Mouse (Mus musculus) embryonic facial prominence, embryonic 12.5 days (tissue): ENCODE measurements around the gene Sbk2. TPM values are rescaled to one million over a fixed set of nuclear protein-coding genes. Genes with fewer than 3 reads are reported as not detected.

Experiments
- ATAC-seq: fragments of 200-750 bp; cut with Nextera tagmentation; 2 replicates; pipeline ENCODE4 v1.8.0; 2017; ENCODE audit not compliant: insufficient number of reproducible peaks, insufficient read depth, low FRiP score, low TSS enrichment
- H3K27ac ChIP-seq: fragments of 300-500 bp; sonication (generic); 2 replicates; pipeline ENCODE4 v1.5.1; 2016; ENCODE audit warnings: mild to moderate bottlenecking
- H3K27me3 ChIP-seq: fragments of 300-500 bp; sonication (generic); 2 replicates; pipeline ENCODE4 v1.6.1; 2016; ENCODE audit warnings: mild to moderate bottlenecking, moderate library complexity
- H3K36me3 ChIP-seq: fragments of 300-500 bp; sonication (generic); 2 replicates; pipeline ENCODE4 v1.6.1; 2016; ENCODE audit warnings: mild to moderate bottlenecking
- H3K4me1 ChIP-seq: fragments of 300-500 bp; sonication (generic); 2 replicates; pipeline ENCODE4 v1.6.1; 2016
- H3K4me2 ChIP-seq: fragments of 300-500 bp; sonication (generic); replicated peaks from 2 replicates; pipeline ENCODE4 v1.6.1; 2016; ENCODE audit warnings: mild to moderate bottlenecking, moderate library complexity
- H3K4me3 ChIP-seq: fragments of 300-500 bp; sonication (generic); 2 replicates; pipeline ENCODE4 v1.5.1; 2016; ENCODE audit warnings: mild to moderate bottlenecking
- H3K9ac ChIP-seq: fragments of 300-500 bp; sonication (generic); 2 replicates; pipeline ENCODE4 v1.6.1; 2016; ENCODE audit warnings: mild to moderate bottlenecking, moderate library complexity
- H3K9me3 ChIP-seq: fragments of 300-500 bp; sonication (generic); 2 replicates; pipeline ENCODE4 v1.6.1; 2016; ENCODE audit warnings: mild to moderate bottlenecking, moderate library complexity
- WGBS: fragments of 180-500 bp; shearing (Covaris S2); methylation state at CpG from one replicate; pipeline ENCODE4 v1.1.7; 2016; 5-methylcytosine and 5-hydroxymethylcytosine counted together
- polyA plus RNA-seq: library from polyadenylated mRNA; unstranded; fragments of >200 nt; fragmentation: Nextera tagmentation; extraction: Ambion mirVana; gene quantifications from 2 replicates; pipeline ENCODE4 v1.2.1, GENCODE M21; 2016

Sbk2 gene
- polyA plus RNA-seq, 1 experiment from 2014 or later = 0.20 TPM

- Histone ChIP-seq H3K9me3 (no peaks in the 10 kb centered on the region), H3K36me3 (no peaks in the 10 kb centered on the region), H3K27ac (no peak overlapping the region), H3K27me3 (no peaks in the 10 kb centered on the region), H3K4me3 (no peak overlapping the region), H3K4me1 (peaks cover 3% of the 10 kb centered on the region; the same call in 1 of the 2 replicates), H3K4me2 (no peak overlapping the region), H3K9ac (no peak overlapping the region)
- no peak for ATAC-seq
- WGBS = 77% methylated on average over 6 of the region's 6 CpGs
These were observed 15.8 kb downstream of the Sbk2 start for GRCm38 (mm10) chr7:4948386-4948785.

GRCm38 (mm10) chr7:4947855-4948254, 16.4 kb downstream of the Sbk2 start:
- Histone ChIP-seq H3K9me3 (no peaks in the 10 kb centered on the region), H3K36me3 (no peaks in the 10 kb centered on the region), H3K4me3 (no peak overlapping the region), H3K4me1 (peaks cover 3% of the 10 kb centered on the region; the same call in 1 of the 2 replicates), H3K9ac (no peak overlapping the region), H3K27ac (no peak overlapping the region), H3K4me2 (no peak overlapping the region), H3K27me3 (no peaks in the 10 kb centered on the region)
- ATAC-seq = no peak
- 15% methylated on average over 2 of the region's 2 CpGs for WGBS

GRCm38 (mm10) chr7:4943223-4943815, 20.9 kb downstream of the Sbk2 start:
- H3K27me3 ChIP-seq = no peaks in the 10 kb centered on the region
- H3K36me3 ChIP-seq = no peaks in the 10 kb centered on the region
- H3K4me3 ChIP-seq = peak overlapping the region; percentile 23
- no peaks in the 10 kb centered on the region for H3K9me3 ChIP-seq
- H3K9ac ChIP-seq = 0 out of 2 replicates have a peak overlapping the region, but pooled peaks have one; percentile 19
- peaks cover 3% of the 10 kb centered on the region; the same call in 1 of the 2 replicates for H3K4me1 ChIP-seq
- peak overlapping the region; percentile 39 for H3K4me2 ChIP-seq
- ATAC-seq = no peak
- H3K27ac ChIP-seq = no peak overlapping the region
- 22% methylated on average over 15 of the region's 15 CpGs for WGBS

- H3K27me3 ChIP-seq = no peaks in the 10 kb centered on the region
- WGBS = 58% methylated on average over 5 of the region's 5 CpGs
- ATAC-seq = no peak
- H3K4me3 ChIP-seq = no peak overlapping the region
- H3K27ac ChIP-seq = no peak overlapping the region
- H3K36me3 ChIP-seq = no peaks in the 10 kb centered on the region
- H3K4me1 ChIP-seq = peaks cover 1% of the 10 kb centered on the region; the same call in 1 of the 2 replicates
- H3K9me3 ChIP-seq = no peaks in the 10 kb centered on the region
- H3K4me2 ChIP-seq = no peak overlapping the region
- no peak overlapping the region for H3K9ac ChIP-seq
These were observed 21.5 kb downstream of the Sbk2 start for GRCm38 (mm10) chr7:4942673-4943072.

- no peak overlapping the region for H3K4me3 ChIP-seq
- H3K36me3 ChIP-seq = no peaks in the 10 kb centered on the region
- no peaks in the 10 kb centered on the region for H3K9me3 ChIP-seq
- WGBS = 22% methylated on average over 9 of the region's 9 CpGs
- H3K4me1 ChIP-seq = no peaks in the 10 kb centered on the region
- no peak overlapping the region for H3K9ac ChIP-seq
- no peak overlapping the region for H3K27ac ChIP-seq
- ATAC-seq = no peak
- no peak overlapping the region for H3K4me2 ChIP-seq
- H3K27me3 ChIP-seq = no peaks in the 10 kb centered on the region
These were observed 24.1 kb downstream of the Sbk2 start for GRCm38 (mm10) chr7:4940068-4940479.

GRCm38 (mm10) chr7:4938456-4938855, 25.8 kb downstream of the Sbk2 start:
- no peaks in the 10 kb centered on the region for H3K27me3 ChIP-seq
- WGBS = 38% methylated on average over 2 of the region's 2 CpGs
- H3K4me3 ChIP-seq = no peak overlapping the region
- H3K36me3 ChIP-seq = no peaks in the 10 kb centered on the region
- ATAC-seq = no peak
- peaks cover 7% of the 10 kb centered on the region; the same call in 1 of the 2 replicates for H3K9me3 ChIP-seq
- H3K9ac ChIP-seq = no peak overlapping the region
- H3K4me2 ChIP-seq = no peak overlapping the region
- H3K27ac ChIP-seq = no peak overlapping the region
- no peaks in the 10 kb centered on the region for H3K4me1 ChIP-seq

- 71% methylated on average over 10 of the region's 11 CpGs for WGBS
- H3K9me3 ChIP-seq = peaks cover 7% of the 10 kb centered on the region; the same call in 1 of the 2 replicates
- no peaks in the 10 kb centered on the region for H3K27me3 ChIP-seq
- no peak overlapping the region for H3K27ac ChIP-seq
- no peak overlapping the region for H3K4me2 ChIP-seq
- no peaks in the 10 kb centered on the region for H3K36me3 ChIP-seq
- ATAC-seq = no peak
- H3K4me1 ChIP-seq = no peaks in the 10 kb centered on the region
- no peak overlapping the region for H3K4me3 ChIP-seq
- no peak overlapping the region for H3K9ac ChIP-seq
These were observed 26.8 kb downstream of the Sbk2 start for GRCm38 (mm10) chr7:4937392-4937791.

- Histone ChIP-seq H3K4me2 (no peak overlapping the region), H3K4me3 (no peak overlapping the region), H3K27me3 (no peaks in the 10 kb centered on the region), H3K36me3 (no peaks in the 10 kb centered on the region), H3K9me3 (peaks cover 7% of the 10 kb centered on the region; the same call in 1 of the 2 replicates), H3K27ac (no peak overlapping the region), H3K4me1 (no peaks in the 10 kb centered on the region), H3K9ac (no peak overlapping the region)
- no peak for ATAC-seq
- 75% methylated on average over 10 of the region's 10 CpGs for WGBS
These were observed 27.4 kb downstream of the Sbk2 start for GRCm38 (mm10) chr7:4936832-4937231.

GRCm38 (mm10) chr7:4934160-4934914, 29.9 kb downstream of the Sbk2 start:
- H3K9me3 ChIP-seq = peaks cover 7% of the 10 kb centered on the region; the same call in 1 of the 2 replicates
- 79% methylated on average over 4 of the region's 4 CpGs for WGBS
- no peaks in the 10 kb centered on the region for H3K4me1 ChIP-seq
- H3K4me2 ChIP-seq = no peak overlapping the region
- no peak for ATAC-seq
- H3K9ac ChIP-seq = no peak overlapping the region
- H3K36me3 ChIP-seq = no peaks in the 10 kb centered on the region
- no peak overlapping the region for H3K4me3 ChIP-seq
- no peak overlapping the region for H3K27ac ChIP-seq
- H3K27me3 ChIP-seq = no peaks in the 10 kb centered on the region

GRCm38 (mm10) chr7:4933103-4933502, 31.1 kb downstream of the Sbk2 start:
- H3K4me2 ChIP-seq = no peak overlapping the region
- no peak for ATAC-seq
- no peak overlapping the region for H3K27ac ChIP-seq
- 76% methylated on average over 12 of the region's 12 CpGs for WGBS
- no peaks in the 10 kb centered on the region for H3K4me1 ChIP-seq
- no peak overlapping the region for H3K4me3 ChIP-seq
- no peaks in the 10 kb centered on the region for H3K36me3 ChIP-seq
- H3K9me3 ChIP-seq = peaks cover 7% of the 10 kb centered on the region; the same call in 1 of the 2 replicates
- no peaks in the 10 kb centered on the region for H3K27me3 ChIP-seq
- H3K9ac ChIP-seq = no peak overlapping the region

- no peak for ATAC-seq
- Histone ChIP-seq H3K4me2 (no peak overlapping the region), H3K9me3 (no peaks in the 10 kb centered on the region), H3K4me3 (no peak overlapping the region), H3K36me3 (no peaks in the 10 kb centered on the region), H3K9ac (no peak overlapping the region), H3K27ac (no peak overlapping the region), H3K27me3 (no peaks in the 10 kb centered on the region), H3K4me1 (peaks cover 43% of the 10 kb centered on the region)
- WGBS = 83% methylated on average over 17 of the region's 17 CpGs
These were observed 35.9 kb downstream of the Sbk2 start for GRCm38 (mm10) chr7:4928323-4928722.

GRCm38 (mm10) chr7:4927711-4928110, 36.5 kb downstream of the Sbk2 start:
- Histone ChIP-seq H3K4me3 (no peak overlapping the region), H3K27me3 (no peaks in the 10 kb centered on the region), H3K9ac (no peak overlapping the region), H3K4me2 (no peak overlapping the region), H3K4me1 (peaks cover 49% of the 10 kb centered on the region), H3K27ac (no peak overlapping the region), H3K36me3 (no peaks in the 10 kb centered on the region), H3K9me3 (no peaks in the 10 kb centered on the region)
- WGBS = 60% methylated on average over 8 of the region's 8 CpGs
- ATAC-seq = no peak
